Mouse (Mus musculus): ENCODE data around the gene Rnaseh2c.
A peak's percentile ranks its signal among the peaks of the same experiment; 100 is the strongest.

The Rnaseh2c gene

DNA sequence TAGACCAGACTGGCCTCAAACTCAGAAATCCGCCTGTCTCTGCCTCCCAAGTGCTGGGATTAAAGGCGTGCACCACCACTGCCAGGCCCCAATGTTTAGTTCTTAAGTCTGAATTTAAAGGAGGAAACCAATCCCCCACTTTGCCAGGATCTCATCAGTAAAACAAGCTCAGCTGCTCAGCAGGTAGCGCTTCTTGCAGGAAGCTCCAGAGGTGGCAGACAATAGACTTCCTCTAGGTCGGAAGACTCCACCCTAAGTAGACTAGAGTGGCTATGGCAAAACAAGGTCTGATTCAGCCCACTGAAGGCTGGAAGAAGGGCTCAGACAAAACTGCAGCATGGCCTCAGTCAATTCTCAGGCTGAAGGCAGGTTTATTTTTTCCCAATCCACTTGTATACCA is 21.7 kb upstream of the Rnaseh2c start:
- DNase-seq, result no peak

GRCm38 (mm10) chr19:5580776-5581175 is 20.9 kb upstream of the Rnaseh2c start:
- no peak for DNase-seq

DNA sequence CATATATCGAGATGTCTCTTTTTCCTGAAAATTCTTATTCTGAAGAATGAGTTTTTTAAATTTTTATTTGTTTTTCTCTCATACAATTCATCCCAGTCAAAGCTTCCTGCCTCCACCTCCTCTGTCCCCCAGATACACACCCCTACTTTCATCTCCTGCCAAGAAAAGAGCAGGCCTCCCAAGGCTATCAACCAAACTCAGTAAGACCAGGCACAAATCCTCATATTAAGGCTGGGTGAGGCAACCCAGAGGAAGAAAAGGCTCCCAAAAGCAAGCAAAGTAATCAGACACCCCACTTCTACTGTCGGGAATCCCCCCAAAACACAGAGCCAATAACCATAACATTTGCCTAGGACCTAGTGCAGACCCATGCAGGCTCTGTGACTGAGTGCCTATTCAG is 19.7 kb upstream of the Rnaseh2c start:
- no peak for DNase-seq

DNA sequence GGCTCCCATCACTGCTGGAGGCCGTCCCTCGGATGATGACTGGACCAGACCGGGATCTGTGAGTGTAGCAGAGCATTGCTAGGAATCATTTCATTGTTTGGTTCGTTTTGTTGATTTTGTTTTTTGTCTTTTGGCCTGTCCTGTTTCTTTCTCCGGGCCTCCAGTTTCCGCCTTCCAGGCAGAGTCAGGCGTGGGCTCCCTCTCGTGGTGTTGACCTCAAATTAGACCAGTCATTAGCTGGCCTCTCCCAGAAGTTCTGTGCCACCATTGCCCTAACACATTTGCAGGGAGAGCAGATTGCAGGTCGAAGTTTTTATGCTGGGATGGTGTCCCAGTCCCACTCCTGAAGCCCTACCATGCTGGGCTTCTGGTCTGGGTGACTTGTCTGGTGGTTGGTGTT is 12.5 kb upstream of the Rnaseh2c start:
- DNase-seq, result no peak

GRCm38 (mm10) chr19:5591888-5592287 is 9.8 kb upstream of the Rnaseh2c start:
- DNase-seq, result no peak

GRCm38 (mm10) chr19:5599224-5599623 is 2.4 kb upstream of the Rnaseh2c start:
- no peak for DNase-seq

DNA sequence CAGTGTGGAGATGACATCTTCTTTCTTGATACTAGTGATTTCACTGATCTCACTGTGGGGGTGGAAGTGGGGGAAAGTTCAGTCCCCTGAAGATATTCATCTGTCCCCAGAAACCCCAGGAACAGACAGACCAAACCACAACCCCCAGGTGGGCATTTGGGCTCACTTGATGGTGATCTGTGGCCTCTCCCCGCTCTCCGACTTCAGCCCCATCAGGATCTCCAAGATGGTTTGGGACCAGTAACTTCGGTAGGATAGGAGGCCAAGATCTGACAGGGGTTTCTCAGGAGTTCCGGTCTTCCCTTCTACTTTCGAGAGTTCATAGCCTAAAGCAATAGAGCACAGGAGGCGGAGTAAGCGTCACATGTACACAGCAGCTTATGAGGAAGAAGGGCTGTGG is 2.0 kb downstream of the Rnaseh2c start:
- no peak for DNase-seq

- DNase-seq, result peak; percentile 45
Observed at GRCm38 (mm10) chr19:5605126-5605525, 3.5 kb downstream of the Rnaseh2c start.

DNA sequence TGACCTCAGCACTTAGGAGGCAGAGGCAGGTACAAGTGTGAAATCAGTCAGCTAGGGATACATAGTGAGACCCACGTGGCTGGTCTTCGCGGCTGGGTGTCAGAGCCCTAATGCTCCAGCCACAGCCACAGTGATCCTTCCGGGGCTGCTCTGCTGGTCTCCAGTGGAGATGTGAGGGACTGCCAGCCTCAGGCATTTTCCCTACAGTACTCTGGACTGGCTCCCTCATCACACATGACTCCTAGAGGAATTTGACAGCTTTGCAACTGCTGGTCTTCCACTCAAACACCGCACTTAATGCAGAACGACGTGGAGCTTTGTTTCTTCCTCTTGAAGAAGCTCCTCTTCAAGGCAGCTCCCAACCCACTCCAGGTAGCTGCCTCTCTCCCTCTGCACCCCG is 4.5 kb downstream of the Rnaseh2c start:
- DNase-seq, result no peak

GRCm38 (mm10) chr19:5607705-5608410 is 6.2 kb downstream of the Rnaseh2c start:
- no peak for DNase-seq

DNA sequence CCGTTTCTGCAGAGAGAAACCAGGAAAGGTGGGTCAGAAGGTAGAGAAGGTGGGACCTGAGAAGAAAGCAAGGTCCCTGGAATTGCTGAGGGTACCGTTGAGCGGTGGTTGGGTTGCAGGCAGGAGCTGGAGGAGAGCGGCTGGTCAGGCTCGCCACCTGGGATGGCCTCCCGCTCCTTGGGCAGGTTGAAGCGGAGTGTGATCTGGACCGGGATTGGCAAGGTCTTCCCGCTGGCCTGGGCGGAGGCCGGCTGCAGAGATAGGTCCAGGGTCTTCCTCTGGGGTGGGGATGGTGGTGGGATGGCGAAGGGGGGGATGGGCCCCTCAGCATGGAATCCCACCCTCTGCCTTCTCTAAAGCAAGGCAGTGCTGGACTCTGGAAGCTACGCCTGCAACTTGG is 7.0 kb downstream of the Rnaseh2c start:
- no peak for DNase-seq

DNA sequence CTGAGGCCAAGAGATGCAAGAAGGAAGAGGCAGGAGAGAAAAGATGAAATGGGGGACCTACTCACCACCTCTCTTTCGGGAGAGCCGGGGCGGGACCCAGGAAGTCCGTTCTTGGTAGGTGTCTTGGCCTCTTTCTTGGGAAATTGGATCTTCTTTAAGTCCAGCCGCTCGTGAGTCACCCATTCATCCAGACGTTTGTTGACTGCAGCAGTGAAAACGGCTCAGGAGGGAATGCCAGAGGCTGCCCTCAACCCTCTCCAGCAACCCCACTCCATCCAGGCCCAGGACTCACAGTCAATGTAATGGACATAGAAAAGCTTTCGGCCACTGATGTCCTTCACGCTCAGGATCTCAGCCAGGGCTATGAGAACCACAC is 7.5 kb downstream of the Rnaseh2c start:
- no peak for DNase-seq

GRCm38 (mm10) chr19:5609547-5610404 is 8.1 kb downstream of the Rnaseh2c start, which contains the start of gene Kat5:
Kat5 (minus strand) TSS chr19:5610237.
- DNase-seq, result peak; percentile 92

GRCm38 (mm10) chr19:5611973-5612372 is 10.3 kb downstream of the Rnaseh2c start:
- no peak for DNase-seq

DNA sequence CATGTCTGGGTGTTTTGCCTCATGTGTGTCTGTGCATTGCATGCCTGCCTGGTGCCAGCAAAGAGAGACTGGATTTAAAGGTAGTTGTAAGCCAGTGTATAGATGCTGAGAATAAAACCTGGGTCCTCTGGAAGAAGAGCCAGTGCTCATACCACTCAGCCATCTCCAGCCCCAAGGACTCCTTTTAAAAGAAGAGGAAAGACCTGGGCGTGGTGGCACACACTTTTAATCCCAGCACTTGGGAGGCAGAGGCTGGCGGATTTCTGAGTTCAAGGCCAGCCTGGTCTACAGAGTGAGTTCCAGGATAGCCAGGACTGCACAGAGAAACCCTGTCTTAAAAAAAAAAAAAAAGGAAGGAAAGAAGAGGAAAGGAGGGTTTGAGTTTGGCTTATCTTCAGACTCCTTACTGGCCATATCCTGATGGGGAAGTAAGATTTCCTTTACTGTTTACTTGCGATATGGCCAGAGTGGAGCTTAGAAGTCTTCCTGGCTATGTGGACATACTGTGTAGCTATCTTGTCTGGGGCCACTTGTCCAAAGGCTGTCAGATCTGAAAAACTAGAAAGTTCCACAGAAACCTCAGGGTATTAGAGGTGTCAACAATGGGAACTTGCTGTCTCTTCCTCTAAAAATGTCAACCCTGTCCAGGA is 11.2 kb downstream of the Rnaseh2c start:
- DNase-seq, result no peak

DNA sequence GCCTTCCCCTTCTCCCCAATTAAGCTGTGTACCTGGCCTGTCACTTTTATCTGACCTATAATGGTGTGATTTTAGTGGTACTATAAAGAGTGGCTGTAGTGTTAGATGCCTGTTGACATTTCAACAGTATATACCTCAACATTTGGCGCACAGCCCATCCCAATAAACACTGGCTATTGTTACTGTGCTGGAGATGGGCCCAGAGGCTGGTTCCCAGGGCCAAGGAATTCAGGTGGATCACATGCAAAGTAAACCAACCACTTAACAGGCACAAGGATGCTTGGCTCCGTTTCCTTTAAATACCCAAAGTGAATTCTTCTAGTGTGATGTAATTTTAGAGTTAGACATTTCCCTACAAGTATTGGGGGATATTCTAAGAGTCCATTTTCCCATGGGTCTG is 13.3 kb downstream of the Rnaseh2c start:
- DNase-seq, result no peak

- DNase-seq, result no peak
Observed at GRCm38 (mm10) chr19:5620007-5620406, 18.3 kb downstream of the Rnaseh2c start.

DNA sequence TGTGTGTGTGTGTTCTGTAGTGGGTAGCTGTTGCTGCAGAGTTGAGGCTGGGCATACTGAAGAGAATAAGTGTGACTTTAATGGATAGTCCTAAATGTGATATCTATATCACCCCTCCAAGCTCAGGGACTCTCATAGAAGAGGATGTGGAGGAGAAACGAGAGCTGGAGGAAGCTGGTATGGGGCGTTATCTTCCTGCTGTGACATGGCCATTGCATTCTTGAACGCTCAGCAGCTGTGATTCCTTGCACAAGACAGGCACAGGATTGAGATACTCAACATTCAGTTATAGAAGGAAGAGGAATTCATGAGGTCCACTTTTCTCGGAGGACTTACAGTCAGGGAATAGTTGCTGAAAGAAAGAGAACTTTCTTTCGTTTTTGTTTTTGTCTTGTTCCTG is 20.2 kb downstream of the Rnaseh2c start:
- DNase-seq, result no peak

DNA sequence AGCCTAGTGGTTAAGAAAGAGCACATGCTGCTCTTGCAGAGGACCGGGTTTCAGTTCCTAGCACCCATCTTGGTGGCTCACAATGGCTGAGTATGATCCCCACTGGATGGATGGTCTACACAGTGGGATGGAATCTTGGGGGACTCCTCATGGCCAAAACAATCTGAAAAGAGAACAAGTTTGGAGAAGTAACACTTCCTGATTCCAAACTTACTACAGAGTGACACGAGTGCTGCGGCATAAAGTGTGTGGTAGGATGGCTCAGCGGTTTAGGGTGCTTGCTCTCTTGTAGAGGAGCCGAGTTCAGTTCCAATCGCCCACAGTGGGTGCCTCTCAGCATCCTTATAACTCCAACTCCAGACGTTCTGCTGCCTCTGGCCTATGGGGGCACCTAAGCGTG is 23.6 kb downstream of the Rnaseh2c start:
- DNase-seq, result no peak

DNA sequence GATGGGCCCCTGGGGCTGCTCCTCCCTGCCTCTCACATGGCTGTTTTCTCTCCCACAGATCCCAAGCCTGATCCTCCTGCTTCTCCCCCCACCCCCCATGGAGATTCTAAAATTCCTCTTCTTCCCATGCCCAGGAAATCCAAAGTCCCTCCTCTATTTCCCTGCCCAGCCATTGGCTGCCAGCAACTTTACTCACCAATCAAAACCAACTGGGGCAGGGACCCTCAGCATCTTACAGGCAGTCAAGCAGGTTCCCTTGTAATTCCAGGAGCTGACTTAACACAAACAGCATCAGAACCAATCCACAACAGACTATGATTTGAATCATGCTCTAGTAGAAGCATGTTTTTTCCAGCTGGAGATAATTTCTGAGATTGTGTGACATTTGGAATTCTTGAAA is 28.2 kb downstream of the Rnaseh2c start:
- DNase-seq, result no peak

DNA sequence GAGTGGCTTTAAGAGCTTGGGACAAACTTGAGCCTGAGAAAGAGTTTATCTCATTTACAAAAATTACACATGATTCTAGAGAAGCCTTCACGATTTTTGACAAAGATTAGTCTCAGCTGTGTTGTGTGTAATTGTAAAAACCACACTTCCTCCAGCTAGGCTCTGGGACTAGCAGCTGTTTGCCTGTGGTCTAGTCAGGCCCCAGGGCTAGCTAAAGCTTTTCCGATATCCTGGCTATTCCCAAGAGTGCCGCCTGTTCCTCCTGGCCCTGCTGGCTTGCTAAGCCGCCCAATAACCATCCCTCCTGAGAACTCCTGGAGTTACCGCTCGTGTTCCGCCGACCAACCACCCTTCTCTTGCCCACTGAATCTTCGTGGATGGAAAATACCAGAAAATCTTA is 30.4 kb downstream of the Rnaseh2c start:
- no peak for DNase-seq

- no peak for DNase-seq
Observed at GRCm38 (mm10) chr19:5636036-5636570, 34.4 kb downstream of the Rnaseh2c start.

DNA sequence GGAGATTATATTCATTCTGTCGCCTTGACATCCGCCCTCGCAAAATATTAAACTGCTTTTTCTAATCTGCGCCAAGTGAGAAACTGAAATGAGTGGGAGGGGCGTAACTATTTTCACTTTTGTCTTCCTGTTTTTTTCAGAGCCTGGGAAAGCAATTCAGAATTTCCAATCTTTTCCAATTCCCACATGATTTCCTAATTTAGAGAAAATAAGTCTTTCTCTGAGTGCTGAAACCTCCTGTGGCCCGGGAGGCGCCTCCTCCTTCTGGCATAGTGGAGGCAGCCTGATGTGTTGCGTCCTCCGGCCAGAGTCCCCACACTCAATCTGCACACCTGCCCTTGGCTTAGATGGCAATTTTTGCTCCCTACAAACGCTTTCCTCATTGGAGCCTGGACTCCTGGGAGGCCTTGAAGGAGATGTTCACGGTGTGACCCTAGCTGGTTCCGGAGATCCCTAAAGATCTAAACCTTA is 34.9 kb downstream of the Rnaseh2c start:
- no peak for DNase-seq

Measured in right cerebral cortex, adult 18-20 months (tissue).